Mouse (Mus musculus): ENCODE data around the gene Snapc4.

The Snapc4 gene

DNA sequence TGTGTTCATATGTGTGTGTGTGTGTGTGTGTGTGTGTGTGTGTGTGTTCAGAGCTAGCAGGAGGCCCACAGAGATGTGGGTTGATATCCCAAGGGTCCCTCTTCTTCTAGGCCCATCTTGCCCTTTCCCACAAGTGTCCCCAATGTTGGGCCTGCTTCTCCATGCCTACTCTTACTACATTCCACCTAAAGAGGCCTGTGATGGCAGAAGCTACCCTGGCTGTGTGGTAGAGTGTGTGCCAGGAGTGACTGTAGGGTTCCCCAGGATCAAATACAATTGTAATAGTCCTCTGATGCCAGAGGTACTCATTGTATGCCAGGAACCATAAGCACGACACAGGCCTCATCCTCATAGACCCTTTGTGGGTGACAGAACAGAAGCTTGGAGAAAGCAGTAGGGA is 67.1 kb downstream of the Snapc4 start:
- no peak for DNase-seq (ENCODE audit: low spot score)

DNA sequence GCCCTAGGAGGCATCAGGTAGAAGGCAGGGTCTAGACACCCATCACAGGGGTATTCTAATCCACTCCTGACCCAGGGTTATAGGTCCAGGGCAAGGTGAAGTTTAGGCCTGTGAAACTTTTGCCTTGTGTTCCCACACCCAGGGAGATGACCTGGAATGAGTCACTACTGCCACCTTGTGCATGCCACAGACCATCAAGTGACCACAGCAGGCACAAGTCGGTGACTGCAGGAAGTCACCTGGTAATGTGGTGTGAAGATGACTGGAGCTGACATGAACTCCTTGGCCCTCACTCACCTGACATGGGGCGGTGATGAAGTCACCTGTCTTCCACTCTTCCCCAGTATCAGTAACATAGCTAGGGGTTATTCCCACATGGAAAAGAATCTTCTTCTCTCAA is 67.6 kb downstream of the Snapc4 start:
- DNase-seq (ENCODE audit: low spot score) = no peak

Measured in T-cell, adult 2 months (primary cell).